13 mouse cellular contexts compared by ENCODE assay signal in the genomic region with DNA sequence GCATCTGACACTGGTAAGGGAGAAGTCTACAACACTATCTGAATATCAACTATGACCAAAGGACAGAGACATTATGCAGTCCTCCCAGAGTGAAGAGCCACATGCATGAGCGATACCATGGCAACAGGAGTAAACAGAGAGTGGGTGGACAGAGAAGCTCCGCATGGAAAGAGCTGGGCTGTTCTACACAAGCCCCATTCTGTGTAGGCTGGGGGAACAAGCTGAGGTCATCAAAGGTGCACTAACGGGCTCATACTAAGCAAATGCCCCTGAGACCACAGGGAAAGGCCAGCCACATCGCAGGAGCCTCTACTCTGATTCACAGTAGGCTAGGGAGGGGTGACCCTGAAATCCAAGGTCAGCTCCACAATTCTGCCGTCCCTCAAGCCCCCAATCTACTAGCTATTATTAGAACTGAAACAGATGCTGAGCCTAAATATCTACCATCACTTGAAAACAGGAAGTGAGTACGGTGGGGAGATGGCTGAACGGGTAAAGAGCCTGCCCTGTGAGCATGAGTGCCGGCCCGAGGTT. TPM values are rescaled to one million over a fixed set of nuclear protein-coding genes. Genes with fewer than 3 reads are reported as not detected.
DNase-seq lines count a peak whose midpoint lies in the region; ATAC-seq and TF ChIP-seq lines count a peak whose summit lies in the region.
"Had no signal": no experiment of that assay in that cellular context is flagged by ENCODE, and none has a peak within 500 bp of the region (broad histone marks: within the 10 kb centered on the region; RNA-seq: fewer than 3 reads in every experiment).

No protein-coding gene starts in this region.

- 0 out of 2 replicates have a peak overlapping the region, but pooled peaks have one; percentile 8 for H3K9ac ChIP-seq in heart, embryonic 11.5 days (ENCODE audit: low read depth, low read length)
- H3K9ac ChIP-seq in lung, embryonic 14.5 days: no peak overlapping the region
- peak overlapping the region; percentile 12; the same call in 1 of the 2 replicates for H3K9ac ChIP-seq in CH12.LX (ENCODE audit: insufficient read depth, low read depth)

- no peak for TF ChIP-seq RAD21 in CH12.LX (IDR thresholded peaks at IDR 0.05; ENCODE audit: low read depth, low read length)

- H3K79me2 ChIP-seq in CH12.LX (replicated peaks; ENCODE audit: control insufficient read depth, extremely low read depth, insufficient read depth, poor library complexity, severe bottlenecking): no peaks in the 10 kb centered on the region

- H3K36me3 ChIP-seq in heart, embryonic 11.5 days (ENCODE audit: control insufficient read depth, insufficient read depth, low read length): peaks cover 11% of the 10 kb centered on the region; the same call in 1 of the 2 replicates
- peaks cover 74% of the 10 kb centered on the region for H3K36me3 ChIP-seq in lung, embryonic 14.5 days (ENCODE audit: insufficient read depth)
- H3K36me3 ChIP-seq in CH12.LX (replicated peaks in 1 of 2; ENCODE audit: control insufficient read depth in 1 of 2, insufficient read depth in 1 of 2, low read length in 1 of 2): peaks cover 43 to 93% of the 10 kb centered on the region in 2 experiments

- peak overlapping the region; percentile 9 for H3K4me2 ChIP-seq in heart, embryonic 11.5 days
- H3K4me2 ChIP-seq in lung, embryonic 14.5 days: peak overlapping the region; percentile 55
- peak overlapping the region; percentile 34 for H3K4me2 ChIP-seq in CH12.LX (ENCODE audit: insufficient read depth, low read depth, poor library complexity, severe bottlenecking)

- 0 out of 2 replicates have a peak, but pooled peaks have one; percentile 12 for ATAC-seq in heart, embryonic 11.5 days (replicated peaks; ENCODE audit: insufficient number of reproducible peaks, low FRiP score, low TSS enrichment)
- ATAC-seq in lung, embryonic 14.5 days (ENCODE audit: insufficient read depth): no peak
- ATAC-seq in megakaryocyte, adult 5-6 weeks (ENCODE audit: poor library complexity, severe bottlenecking): peak; percentile 69

- H3K27ac ChIP-seq in heart, embryonic 11.5 days (ENCODE audit: low read depth, low read length): peak overlapping the region; percentile 65
- peak overlapping the region; percentile 86; the same call in 1 of the 2 replicates for H3K27ac ChIP-seq in lung, embryonic 14.5 days (ENCODE audit: low read depth)
- peak overlapping the region; percentile 49 for H3K27ac ChIP-seq in CH12.LX (ENCODE audit: insufficient read depth, low read depth)

- no peak for TF ChIP-seq CTCF in lung, embryonic 14.5 days (IDR thresholded peaks at IDR 0.05; ENCODE audit: low read depth)
- no peak for TF ChIP-seq CTCF in CH12.LX (conservative IDR thresholded peaks at IDR 0.05 in 1 of 2, IDR thresholded peaks at IDR 0.05 in 1 of 2; ENCODE audit: low read depth in 2 of 2, low read length in 2 of 2)

- H3K4me3 ChIP-seq in heart, embryonic 11.5 days (ENCODE audit: low read depth, low read length): no peak overlapping the region
- H3K4me3 ChIP-seq in lung, embryonic 14.5 days (ENCODE audit: low read depth, low read length): no peak overlapping the region
- H3K4me3 ChIP-seq in CH12.LX (replicated peaks in 1 of 3; ENCODE audit: low read depth in 2 of 3, low read length in 2 of 3, poor library complexity in 1 of 3): peak overlapping the region in 1 of 3 experiments; percentile 16

- no peaks in the 10 kb centered on the region for H3K27me3 ChIP-seq in heart, embryonic 11.5 days (ENCODE audit: control insufficient read depth, insufficient read depth, low read length)
- H3K27me3 ChIP-seq in lung, embryonic 14.5 days (ENCODE audit: insufficient read depth, low read length): no peaks in the 10 kb centered on the region
- H3K27me3 ChIP-seq in CH12.LX (replicated peaks): no peaks in the 10 kb centered on the region

- dilution Hi-C loops in CH12.LX (cut with MboI; ENCODE audit: extremely low pct_ligation_motif_present, extremely low pct_unique_long_range_greater_than_20kb, low sequenced_read_pairs): no loop called here

- in situ Hi-C loops in CH12.LX (cut with MboI; ENCODE audit: low pct_ligation_motif_present, low pct_unique_long_range_greater_than_20kb, low sequenced_read_pairs): no loop called here

- DNase-seq in heart, adult 8-10 months (ENCODE audit: low spot score): no peak
- DNase-seq in lung, embryonic 14.5 days: no peak
- no peak for DNase-seq in lung, adult 18-20 months
- DNase-seq in CH12.LX (ENCODE audit: extremely low read depth): peak; percentile 68
- no peak for DNase-seq in adrenal gland, adult 2 months
- DNase-seq in urinary bladder, postnatal 36 days (ENCODE audit: low spot score in 2 of 2): no peak
- DNase-seq: cerebellum, adult 18-20 months; layer of hippocampus, postnatal 36 days; thymus, postnatal 14 days had no signal

- 35% methylated on average over 9 of the region's 9 CpGs for WGBS in heart, embryonic 11.5 days (ENCODE audit: insufficient replicate concordance)
- WGBS in lung, embryonic 14.5 days: 44% methylated on average over 9 of the region's 9 CpGs

- no peaks in the 10 kb centered on the region for H3K9me3 ChIP-seq in heart, embryonic 11.5 days (replicated peaks; ENCODE audit: control insufficient read depth, low read length)
- no peaks in the 10 kb centered on the region for H3K9me3 ChIP-seq in lung, embryonic 14.5 days (ENCODE audit: low read depth, low read length)
- no peaks in the 10 kb centered on the region for H3K9me3 ChIP-seq in CH12.LX (replicated peaks; ENCODE audit: low read length)

- H3K4me1 ChIP-seq in heart, embryonic 11.5 days (ENCODE audit: control insufficient read depth, insufficient read depth, low read length): peaks cover 46% of the 10 kb centered on the region
- 0 out of 2 replicates have a peak, but pooled peaks cover 5% of the 10 kb centered on the region for H3K4me1 ChIP-seq in lung, embryonic 14.5 days (ENCODE audit: insufficient read depth)
- H3K4me1 ChIP-seq in CH12.LX (ENCODE audit: control insufficient read depth in 1 of 2, insufficient read depth in 2 of 2): peaks cover 10 to 31% of the 10 kb centered on the region in 2 experiments

- no peak; the same call in 1 of the 2 replicates for TF ChIP-seq EP300 in CH12.LX (IDR thresholded peaks at IDR 0.05; ENCODE audit: low read length)

- TF ChIP-seq POLR2A in CH12.LX (IDR thresholded peaks at IDR 0.05; ENCODE audit: low read depth, low read length): no peak

TF ChIP-seq in CH12.LX, 34 proteins besides CTCF, POLR2A, EP300 and RAD21 (continues in another document):
- TF ChIP-seq ZNF384 (IDR thresholded peaks at IDR 0.05; ENCODE audit: low read depth, low read length) (no peak), MEF2A (IDR thresholded peaks at IDR 0.05; ENCODE audit: borderline replicate concordance, low read depth, low read length) (peak; percentile 67; the same call in 1 of the 2 replicates), MAX (IDR thresholded peaks at IDR 0.05; ENCODE audit: low read length) (no peak), MAFK (IDR thresholded peaks at IDR 0.05; ENCODE audit: insufficient replicate concordance, low read length) (no peak), JUND (conservative IDR thresholded peaks at IDR 0.05; ENCODE audit: low read depth, low read length) (no peak), E2F4 (IDR thresholded peaks at IDR 0.05; ENCODE audit: insufficient replicate concordance, low read depth, low read length) (no peak), SMC3 (IDR thresholded peaks at IDR 0.05; ENCODE audit: low read depth, low read length) (no peak)

RNA-seq across cellular contexts. Expression of gene Wdr91, which starts 8.7 kb away (rescaled TPM):
- 12.4 and 13.0 TPM in 2 replicates for polyA plus RNA-seq in heart, embryonic 11.5 days (2014; fragmentation: Nextera tagmentation; extraction: Ambion mirVana)
- 10 to 100 TPM; 11.6 to 15.9 (median 13.3) TPM for total RNA-seq in heart, adult 8-10 months (2022)
- polyA plus RNA-seq in lung, embryonic 14.5 days (2014; fragmentation: Nextera tagmentation; extraction: Ambion mirVana): 14.7 and 16.2 TPM in 2 replicates
- total RNA-seq in CH12.LX (2012; rRNA removed) (19.8 and 26.5 TPM in 2 replicates), CH12.LX (2014; rRNA removed) (10.6 and 11.3 TPM in 2 replicates)
- 19.2 and 23.8 TPM in 2 replicates for polyA plus RNA-seq in CH12.LX (2012; ENCODE audit: insufficient read length, low read depth)
- 4.2 and 7.6 TPM in 2 replicates for total RNA-seq in megakaryocyte, adult 5-6 weeks (2015)
- total RNA-seq in megakaryocyte, adult 5-6 weeks (2017): 19.6 and 27.5 TPM in 2 replicates
- total RNA-seq in adrenal gland, adult 2 months (2021): 10 to 100 TPM; 16.7 to 17.0 TPM
- polyA plus RNA-seq in adrenal gland, adult 2 months (2012; rRNA removed): 10.5 and 12.7 TPM in 2 replicates

RNA-seq across cellular contexts. Expression of gene Stra8, which starts 18.0 kb away (rescaled TPM):
- not detected in 2 replicates for polyA plus RNA-seq in heart, embryonic 11.5 days (2014; fragmentation: Nextera tagmentation; extraction: Ambion mirVana)
- total RNA-seq in heart, adult 8-10 months (2022): not detected
- polyA plus RNA-seq in lung, embryonic 14.5 days (2014; fragmentation: Nextera tagmentation; extraction: Ambion mirVana): not detected in 2 replicates
- total RNA-seq in CH12.LX (2012; rRNA removed): 0.08 and 0.17 TPM in 2 replicates
- not detected in 2 replicates for total RNA-seq in CH12.LX (2014; rRNA removed)
- polyA plus RNA-seq in CH12.LX (2012; ENCODE audit: insufficient read length, low read depth): 0.55 and 0.77 TPM in 2 replicates
- not detected in 2 replicates for total RNA-seq in megakaryocyte, adult 5-6 weeks (2015)
- not detected in 2 replicates for total RNA-seq in megakaryocyte, adult 5-6 weeks (2017)
- not detected for total RNA-seq in adrenal gland, adult 2 months (2021)
- not detected in 2 replicates for polyA plus RNA-seq in adrenal gland, adult 2 months (2012; rRNA removed)
- total RNA-seq: layer of hippocampus, postnatal 36 days; liver, adult 2 months had no signal
- polyA plus RNA-seq: kidney, adult 2 months; liver, adult 2 months had no signal

RNA-seq across cellular contexts. Expression of gene Cyren, which starts 24.1 kb away (rescaled TPM):
- polyA plus RNA-seq in heart, embryonic 11.5 days (2014; fragmentation: Nextera tagmentation; extraction: Ambion mirVana): 10.2 and 11.2 TPM in 2 replicates
- total RNA-seq in heart, adult 8-10 months (2022): 1 to 10 TPM; 3.7 to 4.2 (median 3.8) TPM
- 15.0 and 17.6 TPM in 2 replicates for polyA plus RNA-seq in lung, embryonic 14.5 days (2014; fragmentation: Nextera tagmentation; extraction: Ambion mirVana)
- total RNA-seq in CH12.LX (2012; rRNA removed) (7.9 and 8.3 TPM in 2 replicates), CH12.LX (2014; rRNA removed) (5.9 and 9.7 TPM in 2 replicates)
- 11.9 and 12.2 TPM in 2 replicates for polyA plus RNA-seq in CH12.LX (2012; ENCODE audit: insufficient read length, low read depth)
- total RNA-seq in megakaryocyte, adult 5-6 weeks (2015): 7.5 and 8.1 TPM in 2 replicates
- 3.8 and 7.1 TPM in 2 replicates for total RNA-seq in megakaryocyte, adult 5-6 weeks (2017)
- total RNA-seq in adrenal gland, adult 2 months (2021): 1 to 10 TPM; 7.9 to 8.2 TPM
- 6.6 and 6.7 TPM in 2 replicates for polyA plus RNA-seq in adrenal gland, adult 2 months (2012; rRNA removed)

RNA-seq across cellular contexts. Expression of gene Tmem140, which starts 39.0 kb away (rescaled TPM):
- polyA plus RNA-seq in heart, embryonic 11.5 days (2014; fragmentation: Nextera tagmentation; extraction: Ambion mirVana): 0.39 and 0.62 TPM in 2 replicates
- 10 to 100 TPM; 17.8 to 27.1 (median 24.5) TPM for total RNA-seq in heart, adult 8-10 months (2022)
- 2.7 TPM in 2 replicates for polyA plus RNA-seq in lung, embryonic 14.5 days (2014; fragmentation: Nextera tagmentation; extraction: Ambion mirVana)
- total RNA-seq in CH12.LX (2012; rRNA removed): 1.9 and 3.6 TPM in 2 replicates
- 1.2 TPM in 2 replicates for total RNA-seq in CH12.LX (2014; rRNA removed)
- 2.1 and 2.8 TPM in 2 replicates for polyA plus RNA-seq in CH12.LX (2012; ENCODE audit: insufficient read length, low read depth)
- total RNA-seq in megakaryocyte, adult 5-6 weeks (2015): 3.1 and 5.0 TPM in 2 replicates
- total RNA-seq in megakaryocyte, adult 5-6 weeks (2017): 2.8 and 6.1 TPM in 2 replicates
- 10 to 100 TPM; 15.5 to 25.7 TPM for total RNA-seq in adrenal gland, adult 2 months (2021)
- polyA plus RNA-seq in adrenal gland, adult 2 months (2012; rRNA removed): 28.4 and 31.5 TPM in 2 replicates
